Mouse (Mus musculus) gastrocnemius, adult 2 months (tissue): Measurements from ENCODE around the gene Tmem235. TPM values are rescaled to one million over a fixed set of nuclear protein-coding genes. Genes with fewer than 3 reads are reported as not detected.
"Not testable (repeated sequence)": the region's sequence is repeated elsewhere in the genome, so short reads cannot be mapped to it uniquely, and the experiment has no call there.

Source experiments
- DNase-seq: peaks from one replicate; pipeline ENCODE4 v3.0.0; 2022
- H3K27ac ChIP-seq: fragments of 200-600 bp; 2 replicates; pipeline ENCODE4 v1.8.1; 2022; ENCODE audit warnings: mild to moderate bottlenecking
- H3K4me3 ChIP-seq: fragments of 200-600 bp; 2 replicates; pipeline ENCODE4 v1.8.1; 2022; ENCODE audit warnings: mild to moderate bottlenecking, moderate library complexity
- CTCF ChIP-seq: fragments of 200-600 bp; IDR thresholded peaks from 2 replicates; pipeline ENCODE4 v1.8.1; 2022; ENCODE audit warnings: antibody characterized with exemption, mild to moderate bottlenecking, moderate library complexity
- intact Hi-C: fragments of 180-260 bp; cut with DNase I; formaldehyde crosslinking; loops from one replicate; pipeline ENCODE4 v1.15.1; 2025
- total RNA-seq, 2 experiments: library from RNA; stranded (reverse); gene quantifications; 2 replicates each; pipeline ENCODE4 v1.2.3; 2021

Tmem235 gene
- total RNA-seq, 2 experiments from 2014 or later, result not detected

- intact Hi-C loops, result no loop called here
- Histone ChIP-seq H3K27ac (peak overlapping the region; percentile 67), H3K4me3 (peak overlapping the region; percentile 57)
- no peak for DNase-seq
- no peak for TF ChIP-seq CTCF
These were observed 34.4 kb upstream of the Tmem235 start for GRCm38 (mm10) chr11:117826164-117826563.

GRCm38 (mm10) chr11:117826916-117827315 is 33.6 kb upstream of the Tmem235 start:
- DNase-seq, result no peak
- intact Hi-C loops, result no loop called here

GRCm38 (mm10) chr11:117827386-117827785 is 33.2 kb upstream of the Tmem235 start:
- TF ChIP-seq CTCF, result no peak
- intact Hi-C loops, result no loop called here
- Histone ChIP-seq H3K4me3 (no peak overlapping the region), H3K27ac (no peak overlapping the region)
- DNase-seq, result peak; percentile 18

More at GRCm38 (mm10) chr11:117826916-117827315, 33.6 kb upstream of the Tmem235 start:
- Histone ChIP-seq H3K4me3 (no peak overlapping the region), H3K27ac (no peak overlapping the region)
- no peak for TF ChIP-seq CTCF

- H3K27ac ChIP-seq, result peak overlapping the region; percentile 61
- peak; percentile 29 for DNase-seq
- TF ChIP-seq CTCF, result no peak
- no peak overlapping the region for H3K4me3 ChIP-seq
- intact Hi-C loops, result no loop called here
These were observed 32.2 kb upstream of the Tmem235 start for GRCm38 (mm10) chr11:117828149-117828887.

GRCm38 (mm10) chr11:117828888-117829604 is 31.5 kb upstream of the Tmem235 start:
- TF ChIP-seq CTCF, result no peak
- intact Hi-C loops, result no loop called here
- H3K27ac ChIP-seq, result peak overlapping the region; percentile 61
- H3K4me3 ChIP-seq, result no peak overlapping the region
- DNase-seq, result peak; percentile 59

GRCm38 (mm10) chr11:117829671-117830215 is 30.8 kb upstream of the Tmem235 start:
- no peak overlapping the region for H3K4me3 ChIP-seq
- H3K27ac ChIP-seq, result peak overlapping the region; percentile 61
- intact Hi-C loops, result no loop called here
- peak; percentile 49 for DNase-seq
- no peak for TF ChIP-seq CTCF

- TF ChIP-seq CTCF, result no peak
- H3K27ac ChIP-seq, result peak overlapping the region; percentile 10; the same call in 1 of the 2 replicates
These were observed 30.2 kb upstream of the Tmem235 start for GRCm38 (mm10) chr11:117830401-117830800.

GRCm38 (mm10) chr11:117832086-117832969 is 28.2 kb upstream of the Tmem235 start:
- H3K4me3 ChIP-seq, result peak overlapping the region; percentile 70
- peak; percentile 86 for DNase-seq
- intact Hi-C loops, result no loop called here
- peak; percentile 82 for TF ChIP-seq CTCF
- peak overlapping the region; percentile 83 for H3K27ac ChIP-seq

More at GRCm38 (mm10) chr11:117830401-117830800, 30.2 kb upstream of the Tmem235 start:
- intact Hi-C loops, result no loop called here
- peak; percentile 18 for DNase-seq
- no peak overlapping the region for H3K4me3 ChIP-seq

- intact Hi-C loops, H3K4me3 ChIP-seq, H3K27ac ChIP-seq, DNase-seq: not testable (repeated sequence)
These were observed 27.0 kb upstream of the Tmem235 start for GRCm38 (mm10) chr11:117833509-117833908.

- H3K4me3 ChIP-seq, result no peak overlapping the region
- TF ChIP-seq CTCF, result no peak
- intact Hi-C loops, result no loop called here
- no peak overlapping the region for H3K27ac ChIP-seq
- no peak for DNase-seq
These were observed 26.5 kb upstream of the Tmem235 start for GRCm38 (mm10) chr11:117834086-117834485.

- no peak for TF ChIP-seq CTCF
- H3K27ac ChIP-seq, result no peak overlapping the region
- DNase-seq, result peak; percentile 28
- no peak overlapping the region for H3K4me3 ChIP-seq
- intact Hi-C loops, result no loop called here
These were observed 24.2 kb upstream of the Tmem235 start for GRCm38 (mm10) chr11:117836306-117836705.

GRCm38 (mm10) chr11:117838572-117838971 is 22.0 kb upstream of the Tmem235 start:
- no peak overlapping the region for H3K4me3 ChIP-seq
- H3K27ac ChIP-seq, result no peak overlapping the region
- no peak for TF ChIP-seq CTCF
- intact Hi-C loops, result no loop called here
- no peak for DNase-seq
